Mouse (Mus musculus) megakaryocyte, embryonic 14.5 days (primary cell): ENCODE measurements around the gene Ifrd2.

Experiments used
- FLI1 ChIP-seq: IDR thresholded peaks from 2 replicates; pipeline ENCODE4 v1.6.1; 2012; ENCODE audit warnings: low read length, inconsistent platforms, mixed read lengths
- GATA1 ChIP-seq: IDR thresholded peaks from 3 replicates; pipeline ENCODE4 v1.6.1; 2012; ENCODE audit warnings: mixed read lengths, low read length, inconsistent platforms, borderline replicate concordance

- TF ChIP-seq GATA1, result no peak
- no peak for TF ChIP-seq FLI1
Observed at GRCm38 (mm10) chr9:107555701-107556100, 31.7 kb upstream of the Ifrd2 start.
